Mouse (Mus musculus) heart, embryonic 10.5 days (tissue): Measurements from ENCODE around the gene Ankle1. TPM values are rescaled to one million over a fixed set of nuclear protein-coding genes. Genes with fewer than 3 reads are reported as not detected.
A peak's percentile ranks its signal among the peaks of the same experiment; 100 is the strongest.
"Not testable (repeated sequence)": the region's sequence is repeated elsewhere in the genome, so short reads cannot be mapped to it uniquely, and the experiment has no call there.

Experiments
- DNase-seq: peaks from one replicate; pipeline ENCODE4 v3.0.0-alpha.2; 2017; ENCODE audit warnings: low spot score
- H3K27ac ChIP-seq: fragments of 300-500 bp; sonication (generic); 2 replicates; pipeline ENCODE4 v1.5.1; 2016; ENCODE audit warnings: mild to moderate bottlenecking
- H3K27me3 ChIP-seq: fragments of 300-500 bp; sonication (generic); 2 replicates; pipeline ENCODE4 v1.6.1; 2016; ENCODE audit warnings: mild to moderate bottlenecking; ENCODE audit not compliant: poor library complexity, insufficient read depth, severe bottlenecking
- H3K36me3 ChIP-seq: fragments of 300-500 bp; sonication (generic); 2 replicates; pipeline ENCODE4 v1.6.1; 2016; ENCODE audit warnings: mild to moderate bottlenecking, moderate library complexity
- H3K4me1 ChIP-seq: fragments of 300-500 bp; sonication (generic); 2 replicates; pipeline ENCODE4 v1.6.1; 2016; ENCODE audit warnings: mild to moderate bottlenecking
- H3K4me3 ChIP-seq: fragments of 300-500 bp; sonication (generic); 2 replicates; pipeline ENCODE4 v1.5.1; 2016; ENCODE audit warnings: mild to moderate bottlenecking, moderate library complexity
- H3K9me3 ChIP-seq: fragments of 300-500 bp; sonication (generic); 2 replicates; pipeline ENCODE4 v1.6.1; 2016; ENCODE audit warnings: mild to moderate bottlenecking, moderate library complexity
- WGBS: fragments of 180-500 bp; shearing (Covaris S2); methylation state at CpG from one replicate; pipeline ENCODE4 v1.1.7; 2016; 5-methylcytosine and 5-hydroxymethylcytosine counted together
- polyA plus RNA-seq: library from polyadenylated mRNA; unstranded; fragments of >200 nt; fragmentation: Nextera tagmentation; extraction: Ambion mirVana; gene quantifications from 2 replicates; pipeline ENCODE4 v1.2.1, GENCODE M21; 2016

Gene Ankle1
- polyA plus RNA-seq, 1 experiment from 2014 or later = 33.8 TPM

DNA sequence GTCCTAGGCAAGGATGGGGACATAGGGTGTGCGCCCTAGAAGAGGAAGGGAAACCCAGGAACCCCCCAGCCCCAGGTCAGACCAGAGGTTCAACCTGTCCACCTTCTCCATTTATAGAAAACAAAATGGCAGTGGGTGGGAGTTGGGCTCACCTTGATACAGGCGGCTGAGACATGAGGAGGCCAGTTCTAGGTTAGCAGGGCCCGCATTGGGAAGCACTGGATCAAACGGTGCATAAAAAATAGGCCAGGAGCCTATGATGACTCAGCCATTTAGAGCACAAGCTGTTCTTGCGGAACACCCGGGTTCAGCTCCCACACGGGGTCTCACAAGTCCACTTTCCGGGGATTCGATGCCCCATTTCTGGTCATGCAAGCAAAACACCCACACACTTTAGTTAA is 859 bp upstream of the Ankle1 start:
- WGBS = 82% methylated on average over 9 of the region's 9 CpGs
- Histone ChIP-seq H3K9me3 (no peaks in the 10 kb centered on the region), H3K27ac (0 out of 2 replicates have a peak overlapping the region, but pooled peaks have one; percentile 22), H3K36me3 (peaks cover 38% of the 10 kb centered on the region), H3K27me3 (no peaks in the 10 kb centered on the region), H3K4me1 (peaks cover 31% of the 10 kb centered on the region), H3K4me3 (peak overlapping the region; percentile 90)
- DNase-seq = peak; percentile 63

DNA sequence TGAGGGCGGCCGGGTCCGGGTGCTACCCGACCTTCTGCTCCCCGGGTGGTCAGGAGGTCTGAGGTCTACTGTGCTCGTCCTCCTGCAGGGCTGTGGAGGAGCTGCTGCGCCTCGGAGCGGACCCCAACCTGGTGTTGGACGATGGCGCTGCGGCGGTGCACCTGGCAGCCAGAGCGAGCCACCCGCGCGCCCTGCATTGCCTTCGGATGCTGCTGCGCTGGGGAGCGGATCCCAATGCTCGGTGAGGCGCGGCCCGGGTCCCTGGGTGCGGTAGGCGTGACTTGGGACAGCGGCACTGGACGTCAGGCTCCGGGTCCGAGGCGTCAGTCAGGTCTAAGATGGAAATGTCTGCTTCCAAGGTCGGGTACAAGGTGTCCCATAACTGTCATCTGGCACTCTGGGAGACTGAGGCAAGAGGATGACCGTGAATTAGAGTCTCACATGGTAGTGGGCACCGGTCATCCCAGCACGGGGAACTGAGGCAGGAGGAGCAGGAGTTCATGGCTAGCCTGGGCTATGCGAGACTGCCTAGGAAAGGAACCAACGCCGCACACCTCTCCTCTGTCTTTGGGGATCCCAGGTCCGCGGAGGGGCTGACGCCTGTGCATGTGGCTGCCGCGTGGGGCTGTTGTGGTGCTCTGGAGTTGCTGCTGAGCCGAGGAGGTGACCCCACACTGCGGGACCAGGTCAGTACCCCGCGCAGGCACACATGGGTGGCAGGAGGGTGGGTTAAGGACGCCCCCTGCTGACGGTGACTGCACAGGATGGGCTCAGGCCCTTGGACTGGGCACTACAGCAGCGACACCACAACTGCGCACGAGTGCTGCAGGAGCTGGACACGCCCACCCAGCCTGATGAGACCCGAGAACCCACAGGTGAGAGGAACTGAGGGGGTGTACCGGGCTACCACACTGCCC is 547 bp downstream of the Ankle1 start:
- WGBS = 1% methylated on average over 55 of the region's 55 CpGs
- H3K27ac ChIP-seq = peak overlapping the region; percentile 91
- no peaks in the 10 kb centered on the region for H3K9me3 ChIP-seq
- H3K4me3 ChIP-seq = peak overlapping the region; percentile 90
- peaks cover 32% of the 10 kb centered on the region for H3K4me1 ChIP-seq
- H3K36me3 ChIP-seq = peaks cover 32% of the 10 kb centered on the region
- no peaks in the 10 kb centered on the region for H3K27me3 ChIP-seq
- peak; percentile 93 for DNase-seq

DNA sequence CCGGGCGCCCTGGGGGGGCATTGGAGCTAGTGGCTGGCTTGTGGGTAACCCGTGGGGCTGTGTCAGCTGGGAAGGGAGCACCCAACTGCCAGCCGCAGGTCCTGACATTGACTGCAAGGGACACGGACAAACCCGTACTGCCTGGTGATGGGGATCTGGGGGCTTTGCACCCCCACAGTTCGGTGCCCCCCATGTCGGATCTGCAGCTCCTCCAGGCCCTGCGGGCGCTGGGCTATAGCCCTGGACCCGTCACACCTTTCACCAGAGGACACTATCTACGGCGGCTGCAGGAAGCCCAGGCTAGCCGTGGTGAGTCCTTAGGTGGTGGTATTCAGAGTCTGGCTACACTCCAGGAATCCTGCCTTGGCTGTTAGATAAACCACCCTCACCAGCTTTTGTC is 1.6 kb downstream of the Ankle1 start:
- H3K27ac ChIP-seq = no peak overlapping the region
- 92% methylated on average over 14 of the region's 14 CpGs for WGBS
- no peaks in the 10 kb centered on the region for H3K27me3 ChIP-seq
- H3K9me3 ChIP-seq = no peaks in the 10 kb centered on the region
- no peak overlapping the region for H3K4me3 ChIP-seq
- peaks cover 37% of the 10 kb centered on the region for H3K4me1 ChIP-seq
- H3K36me3 ChIP-seq = peaks cover 32% of the 10 kb centered on the region
- DNase-seq = peak; percentile 74

- peak; percentile 73 for DNase-seq
- peaks cover 30% of the 10 kb centered on the region for H3K4me1 ChIP-seq
- H3K36me3 ChIP-seq = peaks cover 32% of the 10 kb centered on the region
- H3K27ac ChIP-seq = no peak overlapping the region
- H3K4me3 ChIP-seq = no peak overlapping the region
- no peaks in the 10 kb centered on the region for H3K27me3 ChIP-seq
- no peaks in the 10 kb centered on the region for H3K9me3 ChIP-seq
- WGBS = 95% methylated on average over 4 of the region's 4 CpGs
Observed at GRCm38 (mm10) chr8:71408231-71408630, 2.4 kb downstream of the Ankle1 start.

GRCm38 (mm10) chr8:71411535-71412273 is 5.9 kb downstream of the Ankle1 start:
- Histone ChIP-seq H3K27me3 (no peaks in the 10 kb centered on the region), H3K27ac (no peak overlapping the region), H3K4me1 (peaks cover 8% of the 10 kb centered on the region), H3K36me3 (peaks cover 32% of the 10 kb centered on the region), H3K9me3 (no peaks in the 10 kb centered on the region), H3K4me3 (no peak overlapping the region)
- 51% methylated on average over 11 of the region's 11 CpGs for WGBS
- no peak for DNase-seq

DNA sequence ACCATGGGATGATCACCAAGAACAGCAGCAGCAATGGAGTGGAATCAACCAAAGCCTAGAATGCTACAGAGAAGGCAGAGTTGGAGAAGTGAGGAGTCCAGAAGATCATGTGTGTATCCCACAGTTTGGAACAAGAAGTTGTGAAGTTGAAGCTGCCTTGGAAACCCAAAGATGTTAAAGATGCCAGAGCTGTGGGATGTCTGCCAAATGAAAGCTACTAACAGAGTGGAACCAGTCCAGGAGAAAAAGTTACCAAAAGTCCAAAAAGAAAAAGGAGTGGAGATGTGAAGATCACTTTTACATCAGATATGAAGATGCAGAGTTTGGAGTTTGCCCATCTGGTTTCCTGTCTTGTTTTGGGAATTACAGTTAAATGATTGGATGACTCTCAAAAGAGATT is 16.3 kb downstream of the Ankle1 start:
- no peaks in the 10 kb centered on the region for H3K36me3 ChIP-seq
- no peak overlapping the region for H3K27ac ChIP-seq
- H3K9me3 ChIP-seq = no peaks in the 10 kb centered on the region
- no peaks in the 10 kb centered on the region for H3K4me1 ChIP-seq
- H3K4me3 ChIP-seq = no peak overlapping the region
- no peaks in the 10 kb centered on the region for H3K27me3 ChIP-seq
- DNase-seq = no peak

DNA sequence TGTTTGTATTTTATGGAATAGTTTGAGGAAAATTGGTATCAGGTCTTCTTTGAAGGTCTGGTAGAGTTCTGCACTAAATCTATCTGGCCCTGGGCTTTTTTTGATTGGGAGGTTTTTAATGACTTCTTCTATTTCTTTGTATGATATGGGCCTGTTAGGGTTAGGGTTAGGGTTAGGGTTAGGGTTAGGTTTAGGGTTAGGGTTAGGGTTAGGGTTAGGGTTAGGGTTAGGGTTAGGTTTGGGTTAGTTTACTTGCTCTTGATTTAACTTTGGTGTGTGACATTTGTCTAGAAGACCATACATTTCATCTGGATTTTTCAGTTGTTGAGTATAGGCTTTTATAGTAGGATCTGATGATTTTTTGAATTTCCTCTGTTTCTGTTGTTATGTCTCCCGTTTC is 27.1 kb downstream of the Ankle1 start:
- 61% methylated on average over 1 of the region's 1 CpGs for WGBS

DNA sequence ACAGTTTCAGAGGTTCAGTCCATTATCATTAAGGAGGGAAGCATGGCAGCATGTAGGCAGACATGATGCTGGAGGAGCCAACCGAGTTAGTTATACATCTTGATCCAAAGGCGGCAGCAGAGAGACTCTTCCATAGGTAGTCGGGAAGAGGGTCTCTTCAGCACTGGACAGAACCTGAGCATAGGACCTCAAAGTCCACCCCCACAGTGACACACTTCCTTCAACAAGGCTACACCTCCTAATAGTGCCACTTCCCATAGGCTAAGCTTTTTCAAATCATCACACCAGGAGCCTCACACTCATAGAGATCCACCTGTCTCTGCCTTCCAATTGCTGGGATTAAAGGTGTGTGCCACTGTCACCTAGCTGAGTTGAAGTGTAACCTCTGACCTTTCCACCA is 31.2 kb downstream of the Ankle1 start:
- Histone ChIP-seq H3K9me3 (0 out of 2 replicates have a peak, but pooled peaks cover 2% of the 10 kb centered on the region), H3K4me3 (no peak overlapping the region), H3K27me3 (peaks cover 3% of the 10 kb centered on the region), H3K36me3 (no peaks in the 10 kb centered on the region), H3K27ac (no peak overlapping the region), H3K4me1 (no peaks in the 10 kb centered on the region)
- no peak for DNase-seq
- 41% methylated on average over 3 of the region's 3 CpGs for WGBS

More for the DNA sequence above, 27.1 kb downstream of the Ankle1 start:
- DNase-seq, H3K4me3 ChIP-seq, H3K27me3 ChIP-seq, H3K9me3 ChIP-seq, H3K27ac ChIP-seq, H3K36me3 ChIP-seq, H3K4me1 ChIP-seq: not testable (repeated sequence)

- Histone ChIP-seq H3K9me3 (no peaks in the 10 kb centered on the region), H3K36me3 (no peaks in the 10 kb centered on the region), H3K27ac (no peak overlapping the region), H3K4me3 (no peak overlapping the region), H3K27me3 (peaks cover 22% of the 10 kb centered on the region), H3K4me1 (no peaks in the 10 kb centered on the region)
- no peak for DNase-seq
- WGBS = 0% methylated on average over 7 of the region's 7 CpGs
Observed at GRCm38 (mm10) chr8:71441404-71441803, 35.6 kb downstream of the Ankle1 start.

GRCm38 (mm10) chr8:71445096-71445495 is 39.3 kb downstream of the Ankle1 start:
- Histone ChIP-seq H3K4me3 (no peak overlapping the region), H3K27ac (no peak overlapping the region), H3K36me3 (no peaks in the 10 kb centered on the region), H3K9me3 (no peaks in the 10 kb centered on the region), H3K4me1 (no peaks in the 10 kb centered on the region), H3K27me3 (peaks cover 22% of the 10 kb centered on the region)
- no peak for DNase-seq
- 84% methylated on average over 7 of the region's 7 CpGs for WGBS

GRCm38 (mm10) chr8:71451337-71451736 is 45.5 kb downstream of the Ankle1 start:
- no peak for DNase-seq
- Histone ChIP-seq H3K27ac (no peak overlapping the region), H3K4me3 (no peak overlapping the region), H3K4me1 (no peaks in the 10 kb centered on the region), H3K36me3 (no peaks in the 10 kb centered on the region), H3K27me3 (peaks cover 25% of the 10 kb centered on the region; the same call in 1 of the 2 replicates), H3K9me3 (no peaks in the 10 kb centered on the region)
- 60% methylated on average over 4 of the region's 4 CpGs for WGBS

DNA sequence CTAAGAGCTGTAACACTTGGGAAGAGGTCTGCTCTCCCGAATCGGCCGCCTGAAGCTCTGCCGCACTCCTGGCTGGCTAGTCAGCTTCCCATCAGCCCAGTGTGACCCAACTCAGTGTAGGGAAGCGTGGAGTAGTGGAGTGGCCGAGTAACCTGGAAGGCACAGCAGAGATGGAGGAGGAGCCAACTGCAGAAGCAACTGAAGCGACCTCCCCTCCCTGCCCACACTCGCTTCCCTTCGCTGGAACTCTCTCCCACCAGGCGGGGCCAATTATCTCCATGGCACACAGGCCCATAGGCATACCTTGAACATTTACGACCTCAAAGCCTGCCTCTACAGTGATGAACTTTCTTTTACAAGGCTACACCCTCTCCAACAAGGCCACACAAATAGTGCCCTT is 46.0 kb downstream of the Ankle1 start:
- H3K36me3 ChIP-seq = peaks cover 2% of the 10 kb centered on the region
- DNase-seq = peak; percentile 73
- whole genome bisulfite sequencing = 50% methylated on average over 11 of the region's 11 CpGs
- H3K4me3 ChIP-seq = no peak overlapping the region
- peaks cover 29% of the 10 kb centered on the region; the same call in 1 of the 2 replicates for H3K27me3 ChIP-seq
- H3K27ac ChIP-seq = no peak overlapping the region
- no peaks in the 10 kb centered on the region for H3K9me3 ChIP-seq
- H3K4me1 ChIP-seq = peaks cover 2% of the 10 kb centered on the region; the same call in 1 of the 2 replicates

- Histone ChIP-seq H3K4me1 (peaks cover 8% of the 10 kb centered on the region), H3K36me3 (peaks cover 11% of the 10 kb centered on the region), H3K4me3 (no peak overlapping the region), H3K27ac (no peak overlapping the region), H3K27me3 (peaks cover 38% of the 10 kb centered on the region; the same call in 1 of the 2 replicates), H3K9me3 (no peaks in the 10 kb centered on the region; the same call in 1 of the 2 replicates)
- WGBS = 70% methylated on average over 2 of the region's 2 CpGs
- DNase-seq = no peak
Observed at GRCm38 (mm10) chr8:71452669-71453068, 46.9 kb downstream of the Ankle1 start.
